Mouse (Mus musculus) mature B cell (primary cell): ENCODE results near the gene Palm.
"Not testable (repeated sequence)": the region's sequence is repeated elsewhere in the genome, so short reads cannot be mapped to it uniquely, and the experiment has no call there.

ENCODE experiments used
- in situ Hi-C: fragments of 300-500 bp; cut with MboI; formaldehyde crosslinking; loops from 2 replicates; pipeline ENCODE4 v1.14.3; 2019

Gene Palm

GRCm38 (mm10) chr10:79793051-79793737 lies at the start of gene Palm:
Palm (plus strand) TSS chr10:79793572.
- in situ Hi-C loops, result no loop called here

GRCm38 (mm10) chr10:79743650-79744365 lies 49.6 kb upstream of the Palm start:
- in situ Hi-C loops, result no loop called here

- in situ Hi-C loops, result no loop called here
Measured at GRCm38 (mm10) chr10:79745411-79745810, 48.0 kb upstream of the Palm start.

GRCm38 (mm10) chr10:79745898-79746773 lies 47.2 kb upstream of the Palm start, which contains the start of gene Polrmt:
Polrmt (minus strand) TSS chr10:79746581.
- in situ Hi-C loops, result no loop called here

- in situ Hi-C loops, result no loop called here
Measured at GRCm38 (mm10) chr10:79746774-79747151, 46.6 kb upstream of the Palm start.

- in situ Hi-C loops, result no loop called here
Measured at GRCm38 (mm10) chr10:79748496-79748895, 44.9 kb upstream of the Palm start.

- in situ Hi-C loops, result no loop called here
Measured at GRCm38 (mm10) chr10:79754856-79755516, 38.4 kb upstream of the Palm start, which contains the start of gene Fgf22. Fgf22 (plus strand) TSS chr10:79755076.

GRCm38 (mm10) chr10:79755854-79756253 lies 37.5 kb upstream of the Palm start:
- in situ Hi-C loops, result no loop called here

GRCm38 (mm10) chr10:79756660-79757059 lies 36.7 kb upstream of the Palm start:
- in situ Hi-C loops, result no loop called here

GRCm38 (mm10) chr10:79759675-79760074 lies 33.7 kb upstream of the Palm start:
- in situ Hi-C loops, result not testable (repeated sequence)

GRCm38 (mm10) chr10:79760603-79761143 lies 32.7 kb upstream of the Palm start:
- in situ Hi-C loops, result no loop called here

GRCm38 (mm10) chr10:79762875-79763274 lies 30.5 kb upstream of the Palm start:
- in situ Hi-C loops, result no loop called here

GRCm38 (mm10) chr10:79764234-79764633 lies 29.1 kb upstream of the Palm start:
- in situ Hi-C loops, result no loop called here

- in situ Hi-C loops, result no loop called here
Measured at GRCm38 (mm10) chr10:79765228-79765745, 28.1 kb upstream of the Palm start.

GRCm38 (mm10) chr10:79766001-79766507 lies 27.3 kb upstream of the Palm start:
- in situ Hi-C loops, result no loop called here

GRCm38 (mm10) chr10:79766508-79767325 lies 26.7 kb upstream of the Palm start, which contains the start of gene Rnf126:
Rnf126 (minus strand) TSS chr10:79766952.
- in situ Hi-C loops, result no loop called here

GRCm38 (mm10) chr10:79767372-79768244 lies 25.8 kb upstream of the Palm start:
- in situ Hi-C loops, result no loop called here

GRCm38 (mm10) chr10:79768400-79768799 lies 25.0 kb upstream of the Palm start:
- in situ Hi-C loops, result no loop called here

GRCm38 (mm10) chr10:79769329-79769728 lies 24.0 kb upstream of the Palm start:
- in situ Hi-C loops, result no loop called here
